ENCODE assay signal across 8 mouse cellular contexts in genomic region chr12:118198386-118199093, GRCm38 (mm10). TPM values are rescaled to one million over a fixed set of nuclear protein-coding genes. Genes with fewer than 3 reads are reported as not detected.
A peak's percentile ranks its signal among the peaks of the same experiment; 100 is the strongest.
DNase-seq lines count a peak whose midpoint lies in the region; ATAC-seq and TF ChIP-seq lines count a peak whose summit lies in the region.

Dnah11 (minus strand) TSS chr12:118199043.

- H3K4me1 ChIP-seq in hindbrain, embryonic 15.5 days (replicated peaks): peaks cover 12% of the 10 kb centered on the region

- peak; percentile 68 to 85 for DNase-seq in adrenal gland, adult (ENCODE audit: inconsistent age in 2 of 2, low spot score in 1 of 2)
- peak; percentile 76 for DNase-seq in gastrocnemius, adult 2 months
- DNase-seq in left cerebral cortex, adult 18-20 months (ENCODE audit: low spot score in 2 of 2): peak; percentile 53 to 56
- DNase-seq in lung, postnatal 36 days: peak; percentile 86
- DNase-seq in right cerebral cortex, adult 18-20 months: peak; percentile 63
- DNase-seq in urinary bladder, adult 2 months (ENCODE audit: low spot score): peak; percentile 41

- peak within 1 kb of the TSS; percentile 71 for H3K4me3 ChIP-seq in gastrocnemius, adult 2 months
- H3K4me3 ChIP-seq in hindbrain, embryonic 15.5 days: peak within 1 kb of the TSS; percentile 46

- no peaks in the 10 kb centered on the region for H3K36me3 ChIP-seq in hindbrain, embryonic 15.5 days

- no peaks in the 10 kb centered on the region for H3K9me3 ChIP-seq in hindbrain, embryonic 15.5 days

- H3K27ac ChIP-seq in gastrocnemius, adult 2 months: no peak within 1 kb of the TSS
- no peak within 1 kb of the TSS for H3K27ac ChIP-seq in hindbrain, embryonic 15.5 days (replicated peaks)

- H3K4me2 ChIP-seq in hindbrain, embryonic 15.5 days: peak within 1 kb of the TSS; percentile 96

- H3K27me3 ChIP-seq in hindbrain, embryonic 15.5 days: peaks cover 41% of the 10 kb centered on the region

- TF ChIP-seq CTCF in gastrocnemius, adult 2 months (IDR thresholded peaks at IDR 0.05): no peak

- H3K9ac ChIP-seq in hindbrain, embryonic 15.5 days: peak within 1 kb of the TSS; percentile 24

- intact Hi-C loops in gastrocnemius, adult 2 months (cut with DNase I): loop anchor here (5.0 kb wide), 1 partner anchor 104 kb away; the partner anchor contains the start of gene Sp4

- peak; percentile 100 for ATAC-seq in common myeloid progenitor, adult 5-6 weeks (replicated peaks; ENCODE audit: low read depth, poor library complexity, severe bottlenecking)
- ATAC-seq in hindbrain, embryonic 15.5 days (ENCODE audit: low FRiP score, low read depth): peak; percentile 94

- WGBS in hindbrain, embryonic 15.5 days: under 1% methylated on average over 47 of the region's 47 CpGs

RNA-seq across cellular contexts. Expression of gene Dnah11, which starts in this region (rescaled TPM):
- total RNA-seq in common myeloid progenitor, adult 5-6 weeks (2017): 0.29 and 0.32 TPM in 2 replicates
- total RNA-seq in gastrocnemius, adult 2 months (2021): not detected
- 0.20 and 0.27 TPM in 2 replicates for polyA plus RNA-seq in hindbrain, embryonic 15.5 days (2015; fragmentation: Nextera tagmentation; extraction: Ambion mirVana)
- under 1 TPM; 0.42 to 0.63 TPM for total RNA-seq in left cerebral cortex, adult 18-20 months (2021)
- polyA plus RNA-seq in urinary bladder, adult 2 months (2012; rRNA removed): 0.37 and 0.48 TPM in 2 replicates

Comparison
In these comparisons a context has a peak if more than half of its experiments do, and no peak if none do; other contexts are left out.
1. Peak in ATAC-seq in common myeloid progenitor, adult 5-6 weeks; RNA of the gene not detected or under 1 TPM.
2. Peak in DNase-seq and H3K4me3 ChIP-seq in gastrocnemius, adult 2 months; RNA of the gene not detected or under 1 TPM.
3. Peak in ATAC-seq, H3K4me3 ChIP-seq, H3K9ac ChIP-seq and H3K4me2 ChIP-seq in hindbrain, embryonic 15.5 days; RNA of the gene not detected or under 1 TPM.
4. Peak in DNase-seq in left cerebral cortex, adult 18-20 months; RNA of the gene not detected or under 1 TPM.
5. Peak in DNase-seq in urinary bladder, adult 2 months; RNA of the gene not detected or under 1 TPM.